Mouse (Mus musculus): ENCODE measurements around the gene Lrp5. TPM values are rescaled to one million over a fixed set of nuclear protein-coding genes. Genes with fewer than 3 reads are reported as not detected.

The Lrp5 gene
- polyA plus RNA-seq, 1 experiment from 2014 or later: 3.1 TPM

GRCm38 (mm10) chr19:3556169-3556827 lies 130.1 kb downstream of the Lrp5 start:
- Histone ChIP-seq H3K27me3 (ENCODE audit: insufficient read depth, poor library complexity, severe bottlenecking) (no peaks in the 10 kb centered on the region), H3K4me3 (no peak overlapping the region), H3K9me3 (peaks cover 26% of the 10 kb centered on the region), H3K36me3 (peaks cover 36% of the 10 kb centered on the region), H3K27ac (no peak overlapping the region), H3K4me1 (replicated peaks) (no peaks in the 10 kb centered on the region)
- 92% methylated on average over 2 of the region's 2 CpGs for WGBS
- DNase-seq (ENCODE audit: low spot score): no peak

DNA sequence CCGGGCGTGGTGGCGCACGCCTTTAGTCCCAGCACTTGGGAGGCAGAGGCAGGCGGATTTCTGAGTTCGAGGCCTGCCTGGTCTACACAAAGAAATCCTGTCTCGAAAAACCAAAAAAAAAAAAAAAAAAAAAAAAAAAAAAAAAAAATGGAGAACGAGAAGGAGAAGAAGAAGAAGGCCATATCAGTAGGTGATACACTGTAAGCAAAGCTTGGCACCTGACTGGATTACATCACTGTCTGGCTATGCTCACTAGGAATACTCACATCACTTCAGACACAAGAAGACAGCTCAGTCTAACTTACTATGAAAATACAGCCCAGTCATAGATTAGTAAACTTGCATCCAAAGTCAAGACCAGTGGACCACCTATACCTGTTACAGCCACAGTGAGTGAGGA lies 131.6 kb downstream of the Lrp5 start:
- no peak for DNase-seq (ENCODE audit: low spot score)
- Histone ChIP-seq H3K27ac (no peak overlapping the region), H3K4me3 (no peak overlapping the region), H3K9me3 (peaks cover 13% of the 10 kb centered on the region), H3K36me3 (peaks cover 21% of the 10 kb centered on the region), H3K4me1 (replicated peaks) (no peaks in the 10 kb centered on the region), H3K27me3 (ENCODE audit: insufficient read depth, poor library complexity, severe bottlenecking) (no peaks in the 10 kb centered on the region)
- 93% methylated on average over 8 of the region's 8 CpGs for WGBS

DNA sequence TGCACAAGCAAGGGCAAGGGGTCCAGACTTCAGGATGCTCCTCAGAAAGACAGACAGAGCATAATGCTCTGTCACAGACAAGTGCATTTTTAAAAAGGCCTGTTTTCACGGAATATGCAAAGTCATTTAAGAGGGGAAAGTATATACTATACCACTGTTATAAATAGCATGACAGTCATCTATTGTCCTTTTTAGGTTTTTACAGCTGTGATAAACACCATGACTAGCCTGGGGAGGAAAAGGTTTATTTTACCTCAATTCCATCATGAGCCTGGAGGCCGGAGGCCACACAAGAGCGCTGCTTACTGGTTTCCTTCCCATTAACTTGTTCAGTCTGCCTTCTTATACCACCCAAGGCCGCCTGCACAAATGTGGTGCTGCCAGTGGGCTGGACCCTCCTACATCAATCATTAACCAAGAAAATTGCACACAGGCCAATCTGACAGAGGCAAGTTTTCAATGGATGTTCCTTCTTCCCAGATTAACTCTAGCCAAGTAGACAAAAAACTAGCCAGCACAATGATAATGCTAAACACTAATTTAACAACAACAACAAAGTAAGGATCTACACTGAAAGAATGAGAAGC lies 134.7 kb downstream of the Lrp5 start:
- H3K4me3 ChIP-seq: no peak overlapping the region
- H3K27ac ChIP-seq: no peak overlapping the region
- WGBS: 87% methylated on average over 4 of the region's 4 CpGs
- no peaks in the 10 kb centered on the region for H3K4me1 ChIP-seq (replicated peaks)
- peaks cover 20% of the 10 kb centered on the region for H3K36me3 ChIP-seq
- H3K27me3 ChIP-seq (ENCODE audit: insufficient read depth, poor library complexity, severe bottlenecking): no peaks in the 10 kb centered on the region
- no peak for DNase-seq (ENCODE audit: low spot score)
- H3K9me3 ChIP-seq: no peaks in the 10 kb centered on the region

GRCm38 (mm10) chr19:3550101-3550500 lies 136.3 kb downstream of the Lrp5 start:
- 94% methylated on average over 1 of the region's 1 CpGs for WGBS
- Histone ChIP-seq H3K4me3 (no peak overlapping the region), H3K4me1 (replicated peaks) (no peaks in the 10 kb centered on the region), H3K27ac (no peak overlapping the region), H3K27me3 (ENCODE audit: insufficient read depth, poor library complexity, severe bottlenecking) (no peaks in the 10 kb centered on the region), H3K36me3 (peaks cover 14% of the 10 kb centered on the region), H3K9me3 (no peaks in the 10 kb centered on the region)
- DNase-seq (ENCODE audit: low spot score): no peak

DNA sequence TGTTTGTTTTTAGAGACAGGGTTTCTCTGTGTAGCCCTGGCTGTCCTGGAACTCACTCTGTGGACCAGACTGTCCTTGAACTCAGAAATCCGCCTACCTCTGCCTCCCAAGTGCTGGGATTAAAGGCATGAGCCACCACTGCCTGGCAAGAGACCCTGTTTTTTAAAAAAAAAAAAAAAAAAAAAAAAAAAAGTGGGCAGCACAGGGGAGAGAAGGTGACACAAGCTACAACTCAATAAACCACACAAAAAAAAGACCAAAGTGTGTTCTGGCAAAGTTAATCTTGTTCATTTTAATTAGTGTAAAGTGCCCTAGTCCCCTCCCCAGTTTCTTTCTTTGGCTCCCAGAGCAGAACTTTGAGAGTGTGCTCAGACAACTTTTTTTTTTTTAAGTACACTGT lies 137.1 kb downstream of the Lrp5 start:
- no peak for DNase-seq (ENCODE audit: low spot score)
- Histone ChIP-seq H3K9me3 (no peaks in the 10 kb centered on the region), H3K27me3 (ENCODE audit: insufficient read depth, poor library complexity, severe bottlenecking) (no peaks in the 10 kb centered on the region), H3K36me3 (peaks cover 14% of the 10 kb centered on the region), H3K4me1 (replicated peaks) (no peaks in the 10 kb centered on the region), H3K27ac (no peak overlapping the region), H3K4me3 (no peak overlapping the region)
- 87% methylated on average over 1 of the region's 1 CpGs for WGBS

GRCm38 (mm10) chr19:3548311-3548710 lies 138.1 kb downstream of the Lrp5 start:
- 91% methylated on average over 1 of the region's 1 CpGs for WGBS
- no peaks in the 10 kb centered on the region for H3K9me3 ChIP-seq
- DNase-seq (ENCODE audit: low spot score): no peak
- H3K27me3 ChIP-seq (ENCODE audit: insufficient read depth, poor library complexity, severe bottlenecking): no peaks in the 10 kb centered on the region
- H3K4me1 ChIP-seq (replicated peaks): no peaks in the 10 kb centered on the region
- H3K4me3 ChIP-seq: no peak overlapping the region
- no peak overlapping the region for H3K27ac ChIP-seq
- peaks cover 21% of the 10 kb centered on the region for H3K36me3 ChIP-seq

DNA sequence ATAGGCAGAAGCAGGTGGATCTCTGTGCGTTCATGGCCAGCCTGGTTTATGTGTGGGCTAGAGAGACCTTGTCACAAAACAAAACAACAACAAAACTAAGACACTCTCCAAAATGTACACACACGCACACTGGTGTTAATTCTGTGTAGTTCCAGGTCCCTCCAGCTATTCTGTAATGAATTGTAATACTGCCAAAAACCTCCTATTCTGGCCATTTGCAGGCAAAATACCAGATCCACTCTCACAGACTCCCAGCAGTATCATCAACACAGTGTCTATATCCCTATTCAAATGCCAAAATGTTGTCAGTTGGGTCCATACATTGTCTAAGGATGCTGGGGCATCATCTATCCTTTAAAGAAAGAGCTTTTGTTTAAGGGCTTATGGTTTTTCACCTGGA lies 141.4 kb downstream of the Lrp5 start:
- H3K36me3 ChIP-seq: peaks cover 52% of the 10 kb centered on the region
- no peaks in the 10 kb centered on the region for H3K9me3 ChIP-seq
- H3K4me1 ChIP-seq (replicated peaks): no peaks in the 10 kb centered on the region
- DNase-seq (ENCODE audit: low spot score): no peak
- no peak overlapping the region for H3K27ac ChIP-seq
- no peaks in the 10 kb centered on the region for H3K27me3 ChIP-seq (ENCODE audit: insufficient read depth, poor library complexity, severe bottlenecking)
- WGBS: 95% methylated on average over 2 of the region's 2 CpGs
- H3K4me3 ChIP-seq: no peak overlapping the region

GRCm38 (mm10) chr19:3542591-3542990 lies 143.8 kb downstream of the Lrp5 start:
- H3K27ac ChIP-seq: no peak overlapping the region
- no peaks in the 10 kb centered on the region for H3K4me1 ChIP-seq (replicated peaks)
- H3K36me3 ChIP-seq: peaks cover 64% of the 10 kb centered on the region
- H3K9me3 ChIP-seq: no peaks in the 10 kb centered on the region
- H3K27me3 ChIP-seq (ENCODE audit: insufficient read depth, poor library complexity, severe bottlenecking): no peaks in the 10 kb centered on the region
- DNase-seq (ENCODE audit: low spot score): no peak
- WGBS: 95% methylated on average over 4 of the region's 4 CpGs
- H3K4me3 ChIP-seq: no peak overlapping the region

DNA sequence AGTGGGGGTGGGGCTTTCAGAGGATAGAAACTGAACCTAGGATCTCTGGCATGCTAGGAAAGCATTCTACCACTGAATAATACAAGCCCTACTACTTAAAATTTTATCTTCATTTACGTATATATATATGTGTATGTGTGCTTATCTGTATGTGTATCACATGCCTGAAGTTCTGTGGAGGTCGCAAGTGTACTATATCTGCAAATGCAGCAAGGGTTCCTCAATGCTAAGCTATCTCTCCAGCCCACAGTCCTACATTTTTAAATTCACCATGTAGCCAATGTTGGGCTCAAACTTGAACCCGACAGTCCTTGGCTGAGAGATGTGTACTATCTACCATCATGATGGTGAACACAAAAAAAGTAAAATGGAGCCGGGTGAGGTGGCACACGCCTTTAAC lies 145.4 kb downstream of the Lrp5 start:
- no peak for DNase-seq (ENCODE audit: low spot score)
- Histone ChIP-seq H3K9me3 (no peaks in the 10 kb centered on the region), H3K27ac (no peak overlapping the region), H3K4me3 (no peak overlapping the region), H3K27me3 (ENCODE audit: insufficient read depth, poor library complexity, severe bottlenecking) (no peaks in the 10 kb centered on the region), H3K4me1 (replicated peaks) (no peaks in the 10 kb centered on the region), H3K36me3 (peaks cover 69% of the 10 kb centered on the region)
- 95% methylated on average over 5 of the region's 5 CpGs for WGBS

DNA sequence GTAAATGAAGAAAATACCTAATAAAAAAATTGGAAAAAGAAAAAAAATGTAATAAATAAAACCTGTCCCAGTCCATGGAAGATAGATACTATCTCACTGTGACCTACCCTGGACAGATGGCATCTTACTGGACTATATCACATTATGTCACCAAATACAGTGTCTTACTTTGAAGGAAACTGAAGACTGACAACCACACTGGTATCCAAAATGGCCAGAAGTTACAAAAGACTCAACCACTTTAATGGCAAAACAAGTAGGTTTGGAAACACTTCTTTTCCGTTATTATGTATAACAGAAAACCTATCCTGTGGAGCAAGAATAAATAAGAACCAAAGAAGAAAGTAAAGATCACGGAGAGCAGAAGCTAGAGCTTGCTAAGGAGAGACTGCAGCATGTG lies 146.1 kb downstream of the Lrp5 start:
- H3K4me1 ChIP-seq (replicated peaks): no peaks in the 10 kb centered on the region
- H3K36me3 ChIP-seq: peaks cover 69% of the 10 kb centered on the region
- no peak overlapping the region for H3K27ac ChIP-seq
- no peaks in the 10 kb centered on the region for H3K27me3 ChIP-seq (ENCODE audit: insufficient read depth, poor library complexity, severe bottlenecking)
- 97% methylated on average over 2 of the region's 2 CpGs for WGBS
- H3K4me3 ChIP-seq: no peak overlapping the region
- no peaks in the 10 kb centered on the region for H3K9me3 ChIP-seq
- no peak for DNase-seq (ENCODE audit: low spot score)

DNA sequence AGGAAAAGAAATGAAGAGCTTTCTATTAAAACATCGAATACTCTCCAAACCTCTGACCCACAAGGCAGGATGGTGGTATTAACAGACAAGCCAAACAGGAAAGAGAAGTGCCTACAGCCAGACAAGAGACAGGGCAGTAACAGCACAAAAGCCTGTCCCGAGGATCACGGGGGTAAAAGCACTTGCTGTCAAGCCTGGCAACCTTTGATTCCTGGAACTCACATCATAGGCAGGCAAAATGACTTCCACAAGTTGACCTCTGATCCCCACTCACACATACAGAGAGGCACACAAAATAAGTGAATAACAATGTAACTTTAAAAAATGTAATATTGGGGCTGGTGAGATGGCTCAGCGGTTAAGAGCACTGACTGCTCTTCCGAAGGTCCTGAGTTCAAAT lies 146.9 kb downstream of the Lrp5 start:
- H3K36me3 ChIP-seq: peaks cover 74% of the 10 kb centered on the region

GRCm38 (mm10) chr19:3537658-3538057 lies 148.7 kb downstream of the Lrp5 start:
- no peak overlapping the region for H3K27ac ChIP-seq
- no peak overlapping the region for H3K4me3 ChIP-seq
- peaks cover 75% of the 10 kb centered on the region for H3K36me3 ChIP-seq
- WGBS: 97% methylated on average over 6 of the region's 6 CpGs
- no peaks in the 10 kb centered on the region for H3K27me3 ChIP-seq (ENCODE audit: insufficient read depth, poor library complexity, severe bottlenecking)
- no peaks in the 10 kb centered on the region for H3K4me1 ChIP-seq (replicated peaks)
- no peak for DNase-seq (ENCODE audit: low spot score)
- no peaks in the 10 kb centered on the region for H3K9me3 ChIP-seq

More for the DNA sequence above, 146.9 kb downstream of the Lrp5 start:
- no peak overlapping the region for H3K4me3 ChIP-seq
- H3K9me3 ChIP-seq: no peaks in the 10 kb centered on the region
- no peak for DNase-seq (ENCODE audit: low spot score)
- no peaks in the 10 kb centered on the region for H3K4me1 ChIP-seq (replicated peaks)
- 93% methylated on average over 5 of the region's 5 CpGs for WGBS
- no peaks in the 10 kb centered on the region for H3K27me3 ChIP-seq (ENCODE audit: insufficient read depth, poor library complexity, severe bottlenecking)
- H3K27ac ChIP-seq: no peak overlapping the region

DNA sequence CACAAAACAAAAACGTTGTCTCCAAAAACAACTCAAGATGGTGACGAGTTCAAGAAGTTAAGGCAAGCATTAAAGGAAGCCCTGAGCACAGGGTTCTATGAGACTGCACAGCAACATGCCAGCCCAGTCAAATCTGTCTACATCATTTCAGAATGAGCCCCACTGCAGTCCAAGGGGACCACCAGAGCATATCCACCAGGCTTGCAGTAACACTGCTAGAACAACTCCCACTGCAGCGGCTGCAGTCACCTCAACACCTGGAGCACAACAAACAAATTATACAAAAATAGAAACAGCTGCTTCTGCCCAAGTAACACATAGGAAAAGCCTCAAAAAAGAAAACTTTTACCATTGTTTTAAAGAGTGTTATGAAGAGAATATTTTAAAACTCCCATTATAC lies 151.4 kb downstream of the Lrp5 start:
- Histone ChIP-seq H3K36me3 (peaks cover 50% of the 10 kb centered on the region), H3K4me3 (no peak overlapping the region), H3K4me1 (replicated peaks) (no peaks in the 10 kb centered on the region), H3K27ac (no peak overlapping the region), H3K9me3 (no peaks in the 10 kb centered on the region), H3K27me3 (ENCODE audit: insufficient read depth, poor library complexity, severe bottlenecking) (no peaks in the 10 kb centered on the region)
- WGBS: 87% methylated on average over 3 of the region's 3 CpGs
- no peak for DNase-seq (ENCODE audit: low spot score)
